Mouse (Mus musculus): ENCODE data around the gene Apoe. TPM values are rescaled to one million over a fixed set of nuclear protein-coding genes. Genes with fewer than 3 reads are reported as not detected.

Apoe gene
- 667 and 1,153 TPM in 2 replicates for polyA plus RNA-seq (2012)

DNA sequence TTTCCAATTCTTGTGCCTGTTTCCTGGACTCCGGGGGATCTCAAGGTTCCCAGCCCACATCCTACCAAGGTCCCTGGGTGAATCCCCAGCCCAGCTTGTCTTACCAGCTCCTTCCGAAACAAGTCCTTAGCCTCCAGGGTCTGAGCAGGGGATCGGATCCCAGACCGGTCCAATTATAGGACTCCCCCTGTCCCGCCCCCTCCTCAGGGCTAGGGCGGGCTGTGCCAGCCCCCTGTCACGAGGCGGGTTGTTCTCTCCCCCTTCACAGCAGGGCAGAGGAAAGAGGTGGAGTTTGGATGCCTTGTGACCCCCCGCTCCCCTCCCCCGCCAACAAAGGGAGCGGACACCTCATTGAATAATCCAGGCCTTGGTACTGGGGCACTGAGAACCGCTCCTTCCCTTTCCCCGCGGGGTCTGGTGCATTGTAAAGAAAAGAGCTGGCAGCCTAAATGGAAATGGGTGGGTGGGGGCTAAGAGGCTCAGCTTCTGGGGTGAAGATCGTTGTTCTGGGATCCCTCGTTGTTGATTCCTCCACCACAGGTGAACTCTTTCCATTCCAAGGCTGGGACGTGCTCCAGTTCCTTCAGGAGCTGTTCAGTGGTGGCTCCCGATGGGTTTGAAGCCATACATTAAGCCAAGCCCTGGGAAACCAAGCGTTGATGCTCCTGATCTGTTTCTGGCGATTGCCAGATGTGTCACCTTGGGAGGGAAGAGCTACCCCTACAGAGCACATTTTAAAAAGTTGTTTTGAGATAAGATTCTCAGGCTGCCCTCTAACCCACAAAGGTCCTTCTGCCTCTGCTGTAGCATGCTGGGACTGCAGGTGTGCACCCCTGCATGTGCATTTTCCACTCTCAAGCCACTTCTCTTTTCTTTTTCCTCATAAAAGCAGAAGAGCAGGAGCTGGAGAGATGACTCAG is at the start of gene Apoe:
Gene Apoe (minus strand): TSS at position 282 of the 920 bp plus-strand sequence.

DNA sequence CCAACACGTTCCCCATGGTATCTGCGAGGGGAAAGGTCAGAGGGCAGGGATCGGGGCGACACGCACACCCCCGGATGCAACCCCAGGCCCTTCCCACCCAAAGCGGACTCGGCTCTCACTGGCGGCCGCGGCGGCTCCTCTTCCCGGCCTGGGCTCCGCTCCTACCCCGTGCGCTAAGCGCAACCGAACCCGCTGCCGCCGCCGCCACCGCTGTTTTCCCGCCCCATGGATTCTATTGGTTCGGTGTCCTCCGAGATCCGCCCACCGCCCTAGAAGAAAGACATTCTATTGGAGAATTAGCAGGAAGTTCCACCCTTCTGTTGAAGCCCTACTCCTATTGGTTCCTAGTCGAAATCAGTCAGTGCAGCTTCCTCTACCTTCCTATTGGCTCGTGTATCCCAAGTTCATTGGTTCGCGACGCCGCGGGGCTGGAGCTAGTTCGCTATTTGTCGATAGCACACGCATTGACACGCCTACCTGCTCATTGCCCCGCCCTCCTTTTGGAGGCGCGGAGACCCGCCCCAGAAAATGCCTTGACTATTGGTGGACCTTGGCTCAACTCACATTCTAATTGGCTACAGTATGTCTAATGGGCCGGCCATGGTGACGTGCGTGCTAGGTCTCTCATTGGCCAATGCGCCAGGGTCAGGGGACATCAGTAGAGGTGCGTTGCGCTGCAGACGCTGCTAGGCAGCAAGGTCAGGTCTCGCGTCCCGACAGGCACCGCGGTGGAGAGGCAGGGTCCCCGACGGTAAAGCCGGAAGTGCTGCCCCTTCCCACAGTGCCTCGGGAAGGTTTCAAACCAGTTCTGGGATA is 16.5 kb upstream of the Apoe start, which contains the start of gene Tomm40:
Gene Tomm40 (minus strand): TSS at position 200 of the 816 bp plus-strand sequence.

DNA sequence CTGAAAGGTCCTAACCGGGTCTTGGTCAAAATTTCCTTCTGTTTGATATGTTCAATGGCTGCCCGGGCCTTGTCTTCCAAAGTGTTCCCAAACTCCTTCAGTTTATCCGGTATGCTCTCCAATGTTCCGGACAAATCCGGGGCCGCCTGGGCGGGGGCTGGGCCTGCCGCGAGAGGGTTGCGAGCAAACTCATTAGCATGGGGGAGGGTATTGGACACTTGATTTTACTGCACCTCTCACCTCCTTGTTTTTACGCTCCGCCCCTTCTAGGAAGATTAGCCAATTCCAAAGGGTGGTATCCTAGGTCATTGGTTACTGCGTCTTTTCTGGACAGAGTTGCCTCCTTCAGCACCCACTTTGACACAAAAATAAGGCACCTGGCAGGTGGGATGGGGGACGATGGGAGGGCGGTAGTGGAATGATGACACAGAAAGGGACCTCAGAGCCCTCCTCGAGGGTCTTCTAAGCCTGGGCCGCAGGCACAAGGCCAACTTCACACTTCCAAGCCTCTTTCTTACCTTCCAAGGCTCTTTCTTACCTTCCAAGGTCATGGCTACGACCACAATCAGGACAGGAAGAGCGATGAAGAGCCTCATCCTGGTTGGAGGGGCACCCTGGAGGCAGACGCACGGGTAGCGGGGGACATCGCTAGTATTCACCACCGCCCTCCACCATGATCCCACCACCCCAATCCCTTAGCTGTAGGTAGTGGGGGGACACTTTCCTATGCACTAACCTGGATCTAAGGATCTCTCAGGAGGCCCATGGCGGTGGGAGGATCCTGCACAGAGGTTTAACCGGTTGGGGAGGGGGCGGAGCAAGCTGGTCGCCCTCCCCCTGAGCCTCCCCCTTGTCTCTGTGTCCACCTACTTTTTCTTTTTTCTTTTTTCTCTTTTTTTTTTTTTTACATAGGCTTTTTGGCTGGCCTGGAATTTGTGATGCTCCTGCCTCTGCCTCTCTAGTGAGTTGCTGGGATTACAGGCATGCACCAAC is 6.8 kb downstream of the Apoe start, which contains the start of gene Apoc1:
Gene Apoc1 (minus strand): TSS at position 788 of the 993 bp plus-strand sequence.

DNA sequence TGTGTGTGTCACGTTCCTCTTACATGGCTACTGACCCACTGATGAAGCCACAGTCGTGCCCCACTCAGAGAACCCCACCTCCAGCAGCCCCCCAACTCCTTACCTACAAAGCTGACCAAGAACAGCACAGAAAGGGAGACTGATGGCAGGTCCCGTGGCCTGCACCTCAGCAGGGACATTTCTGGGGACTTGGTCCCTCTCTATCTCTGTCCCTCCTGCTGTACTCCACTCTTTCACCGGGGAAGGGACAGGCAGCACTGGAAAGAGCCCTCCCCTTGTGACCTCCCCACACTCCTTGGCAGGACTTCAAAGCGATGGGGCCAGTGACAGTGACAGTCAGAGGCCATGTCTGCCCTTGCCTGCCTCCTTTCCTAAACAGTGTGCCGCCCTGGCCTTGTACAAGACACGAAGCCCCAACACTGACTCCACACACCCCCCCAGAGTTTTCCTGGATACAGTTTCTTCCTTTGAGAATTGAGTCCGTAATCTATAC is 17.7 kb downstream of the Apoe start, which contains the start of the genes Gm44805 and Apoc4:
Gene Gm44805 (minus strand): TSS at position 222 of the 493 bp plus-strand sequence.
Gene Apoc4 (minus strand): TSS at position 278 of the 493 bp plus-strand sequence.

DNA sequence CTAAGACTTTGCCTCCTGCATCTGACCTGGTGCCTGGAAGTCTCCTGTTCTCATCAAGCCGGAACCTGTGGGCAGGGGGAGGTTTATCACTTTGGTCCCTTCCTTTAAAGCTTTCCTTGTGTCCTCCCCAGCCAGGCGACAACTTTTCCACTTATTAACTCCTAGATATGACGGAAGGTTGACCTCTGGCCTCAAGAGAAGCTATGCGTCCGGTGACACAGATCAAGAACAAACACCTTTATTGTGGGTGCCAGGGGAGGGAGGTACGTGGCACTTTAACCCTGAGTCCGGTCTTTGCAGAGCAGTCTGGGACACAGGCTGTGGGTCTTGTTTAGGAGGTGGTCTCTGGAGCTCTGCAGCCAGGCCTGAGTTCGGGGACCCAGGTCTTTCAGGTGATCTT is 21.1 kb downstream of the Apoe start, which contains the start of gene Apoc2:
Gene Apoc2 (minus strand): TSS at position 70 of the 400 bp plus-strand sequence.

DNA sequence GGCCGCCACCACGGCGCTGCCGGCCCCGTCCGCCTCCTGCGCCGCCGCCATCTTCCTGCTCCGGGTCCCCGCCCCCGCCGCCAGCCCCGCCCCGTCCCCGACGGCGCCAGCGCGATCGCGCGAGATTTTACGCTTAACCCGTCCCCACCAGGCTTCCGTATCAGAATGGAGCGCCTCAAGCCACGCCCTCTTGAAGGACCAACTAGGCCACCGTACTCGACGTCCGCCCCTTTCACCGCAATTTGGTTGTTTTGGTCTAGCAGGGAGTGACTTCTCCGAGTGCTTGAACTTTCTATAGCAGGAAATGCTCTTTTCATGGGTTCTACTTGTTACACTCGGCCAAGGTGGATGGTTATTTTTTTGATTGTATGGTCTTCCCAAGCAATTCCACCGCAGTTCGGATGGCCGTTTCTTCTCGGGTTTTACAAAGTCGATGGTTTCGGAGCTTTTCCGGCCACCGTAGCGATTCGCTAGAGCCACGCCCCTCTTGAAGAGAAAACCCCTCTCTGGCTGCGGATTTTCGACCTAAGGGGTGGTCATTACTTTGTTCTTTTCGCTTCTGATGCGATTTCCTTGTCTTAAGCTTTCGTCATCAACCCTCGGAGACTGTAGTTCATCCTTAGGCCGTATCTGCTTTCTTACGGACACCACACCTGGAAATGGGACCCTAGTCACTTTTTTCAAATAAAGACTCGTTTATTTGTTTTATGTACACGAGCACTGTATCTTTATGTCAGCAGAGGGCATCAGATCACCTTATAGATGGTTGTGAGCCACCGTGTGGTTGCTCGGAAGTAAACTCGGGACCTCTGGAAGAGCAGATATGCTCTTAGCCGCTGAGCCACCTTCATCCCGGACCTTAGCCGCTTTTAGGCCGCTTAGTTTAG is 33.8 kb downstream of the Apoe start, which contains the start of gene Clptm1:
Gene Clptm1 (minus strand): TSS at position 79 of the 887 bp plus-strand sequence.

Other genes starting within 250 kb of the Apoe start
- gene Mark4, start 240.4 kb downstream of the Apoe start, polyA plus RNA-seq (2012): 76.5 and 81.2 TPM in 2 replicates
- gene Exoc3l2, start 235.9 kb downstream of the Apoe start, polyA plus RNA-seq (2012): 8.3 and 12.5 TPM in 2 replicates
- gene Bloc1s3, start 190.8 kb downstream of the Apoe start, polyA plus RNA-seq (2012): 5.2 and 5.9 TPM in 2 replicates
- 181 and 197 TPM in 2 replicates for gene Trappc6a, start 190.8 kb downstream of the Apoe start, polyA plus RNA-seq (2012)
- 0.23 and 0.40 TPM in 2 replicates for gene Nkpd1, start 181.3 kb downstream of the Apoe start, polyA plus RNA-seq (2012)
- 109 and 133 TPM in 2 replicates for gene Ppp1r37, start 136.1 kb downstream of the Apoe start, polyA plus RNA-seq (2012)
- 28.5 and 30.1 TPM in 2 replicates for gene Zfp296, start 121.9 kb downstream of the Apoe start, polyA plus RNA-seq (2012)
- gene Gemin7, start 121.6 kb downstream of the Apoe start, polyA plus RNA-seq (2012): 60.2 and 61.0 TPM in 2 replicates
- 150 and 199 TPM in 2 replicates for gene Clasrp, start 94.7 kb downstream of the Apoe start, polyA plus RNA-seq (2012)
- 15.2 and 16.3 TPM in 2 replicates for gene Relb, start 69.8 kb downstream of the Apoe start, polyA plus RNA-seq (2012)
- 108 and 122 TPM in 2 replicates for gene Clptm1, start 34.2 kb downstream of the Apoe start, polyA plus RNA-seq (2012)
- gene Apoc2, start 21.2 kb downstream of the Apoe start, polyA plus RNA-seq (2012): 1.3 and 1.8 TPM in 2 replicates
- not detected in 2 replicates for gene Gm44805, start 17.8 kb downstream of the Apoe start, polyA plus RNA-seq (2012)
- gene Apoc4, start 17.7 kb downstream of the Apoe start, polyA plus RNA-seq (2012): not detected in 2 replicates
- 3.4 and 3.7 TPM in 2 replicates for gene Apoc1, start 6.5 kb downstream of the Apoe start, polyA plus RNA-seq (2012)
- gene Tomm40, start 16.2 kb upstream of the Apoe start, polyA plus RNA-seq (2012): 221 and 229 TPM in 2 replicates
- 3.4 and 5.9 TPM in 2 replicates for gene Nectin2, start 51.3 kb upstream of the Apoe start, polyA plus RNA-seq (2012)
- gene Bcam, start 71.8 kb upstream of the Apoe start, polyA plus RNA-seq (2012): 0.26 and 0.36 TPM in 2 replicates
- gene Cblc, start 97.6 kb upstream of the Apoe start, polyA plus RNA-seq (2012): not detected in 2 replicates
- 61.6 and 97.1 TPM in 2 replicates for gene Bcl3, start 123.6 kb upstream of the Apoe start, polyA plus RNA-seq (2012)
- not detected in 2 replicates for gene Gm19345, start 152.8 kb upstream of the Apoe start, polyA plus RNA-seq (2012)
- 0.83 and 1.3 TPM in 2 replicates for gene Ceacam16, start 162.1 kb upstream of the Apoe start, polyA plus RNA-seq (2012)
- not detected in 2 replicates for gene Ceacam19, start 188.8 kb upstream of the Apoe start, polyA plus RNA-seq (2012)
- gene Pvr, start 222.0 kb upstream of the Apoe start, polyA plus RNA-seq (2012): 1.8 and 1.9 TPM in 2 replicates

All from megakaryocyte-erythroid progenitor cell, adult 5 weeks (primary cell).